Mouse (Mus musculus): ENCODE measurements around the gene Gria4.
"Not testable (repeated sequence)": the region's sequence is repeated elsewhere in the genome, so short reads cannot be mapped to it uniquely, and the experiment has no call there.

Gria4 gene

DNA sequence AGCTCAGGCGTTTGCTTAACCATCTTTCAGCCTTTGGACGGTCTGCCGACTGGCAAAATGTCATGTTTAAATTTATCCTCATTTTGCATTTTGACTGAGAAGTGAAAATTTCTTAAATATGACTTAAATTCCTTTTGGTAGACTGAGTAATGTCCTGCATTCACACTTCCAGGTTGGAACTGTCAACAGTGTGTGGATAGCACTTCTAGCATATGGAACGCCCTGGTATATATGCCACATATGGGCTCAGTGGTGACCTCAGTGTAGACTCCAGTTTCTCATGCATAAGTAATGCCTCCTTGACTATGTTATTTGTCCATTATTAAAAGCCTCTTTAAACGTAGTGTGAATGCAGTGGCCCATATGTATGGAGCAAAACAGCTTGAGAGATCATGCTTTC is 222.4 kb downstream of the Gria4 start:
- in situ Hi-C loops (cut with MboI, MseI), result no loop called here

DNA sequence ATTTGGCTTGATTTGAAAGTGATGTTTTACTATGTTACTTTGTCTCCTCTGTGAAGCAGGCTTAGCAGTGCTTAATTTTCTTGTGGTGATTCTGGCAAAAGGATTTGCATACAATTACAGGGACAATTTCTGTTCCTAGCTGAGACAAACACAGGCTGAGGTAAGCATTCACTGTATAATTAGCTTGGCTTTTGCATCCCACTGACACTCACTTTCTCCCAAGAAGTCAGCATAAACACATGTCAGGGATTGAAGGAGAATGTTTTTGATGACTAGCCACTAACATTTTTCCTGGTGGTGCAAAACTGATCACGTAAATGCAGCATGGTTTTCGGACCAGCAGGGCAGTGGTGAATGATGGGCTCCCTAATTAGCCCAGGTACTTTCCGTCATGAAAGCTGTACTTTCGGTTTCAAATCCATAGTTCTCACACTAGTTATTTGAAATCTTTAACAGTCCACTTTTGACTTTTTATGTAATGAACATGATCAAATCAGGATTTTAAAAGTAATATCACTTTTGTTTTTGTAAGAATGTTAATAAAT is 240.5 kb downstream of the Gria4 start:
- in situ Hi-C loops (cut with MboI, MseI), result no loop called here

DNA sequence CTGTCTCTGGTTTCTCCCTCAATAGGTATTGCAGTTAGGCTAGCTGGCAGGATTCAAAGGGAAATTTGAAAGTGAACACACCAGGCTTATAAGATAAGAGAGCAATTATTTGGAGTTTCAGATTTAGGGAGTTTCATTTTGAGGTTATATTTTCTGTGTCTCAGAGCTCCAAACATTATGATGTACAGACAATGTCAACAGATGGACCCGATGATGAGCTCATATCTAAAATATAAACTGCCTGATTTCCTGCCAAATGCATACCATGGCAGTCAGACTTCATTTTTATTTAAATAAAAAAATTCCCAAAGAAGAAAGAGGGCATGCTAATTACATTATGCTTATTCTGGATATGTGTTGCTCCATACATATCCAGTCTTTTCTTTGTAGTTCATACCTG is 256.8 kb downstream of the Gria4 start:
- in situ Hi-C loops (cut with MboI, MseI), result no loop called here

DNA sequence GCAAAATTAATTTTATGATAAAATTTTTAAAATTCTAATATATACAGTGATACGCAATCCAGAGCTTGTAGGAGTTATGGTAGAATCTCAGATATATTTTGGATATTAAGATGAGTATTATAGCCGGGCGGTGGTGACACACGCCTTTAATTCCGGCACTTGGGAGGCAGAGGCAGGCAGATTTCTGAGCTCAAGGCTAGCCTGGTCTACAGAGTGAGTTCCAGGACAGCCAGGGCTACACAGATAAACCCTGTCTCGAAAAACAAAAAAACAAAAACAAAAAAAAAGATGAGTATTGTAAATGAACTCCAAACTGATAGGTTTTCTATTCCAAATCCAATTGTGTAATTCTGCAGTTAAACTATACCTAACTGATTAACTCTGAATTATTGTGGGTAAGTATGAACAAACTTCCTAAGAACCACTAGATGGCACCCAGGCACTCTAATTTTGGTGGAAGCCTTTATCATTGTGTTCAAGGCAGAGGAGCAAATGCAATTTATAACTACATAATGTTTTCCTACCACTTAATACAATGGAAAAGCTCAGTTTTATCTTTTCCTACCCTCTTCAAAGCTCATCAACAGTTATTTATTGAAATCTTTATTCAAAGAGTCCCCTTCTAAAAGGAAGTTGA is 259.4 kb downstream of the Gria4 start:
- in situ Hi-C loops (cut with MboI, MseI), result no loop called here

DNA sequence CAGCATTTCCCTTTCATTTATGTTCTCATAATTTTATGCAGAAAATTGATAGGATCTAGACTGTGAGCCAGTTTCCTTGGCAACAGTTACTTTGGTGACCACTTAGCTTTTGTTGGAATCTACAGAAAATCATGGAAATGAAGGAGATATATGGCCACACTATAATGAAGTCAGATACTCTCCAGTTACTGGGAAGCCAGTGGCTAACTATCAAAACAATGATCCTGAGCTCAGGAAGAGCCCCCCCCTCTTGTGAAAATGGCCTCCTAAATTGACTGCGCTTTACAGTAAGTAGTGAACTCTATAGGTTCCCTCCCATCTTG is 281.5 kb downstream of the Gria4 start:
- in situ Hi-C loops (cut with MboI, MseI), result no loop called here

DNA sequence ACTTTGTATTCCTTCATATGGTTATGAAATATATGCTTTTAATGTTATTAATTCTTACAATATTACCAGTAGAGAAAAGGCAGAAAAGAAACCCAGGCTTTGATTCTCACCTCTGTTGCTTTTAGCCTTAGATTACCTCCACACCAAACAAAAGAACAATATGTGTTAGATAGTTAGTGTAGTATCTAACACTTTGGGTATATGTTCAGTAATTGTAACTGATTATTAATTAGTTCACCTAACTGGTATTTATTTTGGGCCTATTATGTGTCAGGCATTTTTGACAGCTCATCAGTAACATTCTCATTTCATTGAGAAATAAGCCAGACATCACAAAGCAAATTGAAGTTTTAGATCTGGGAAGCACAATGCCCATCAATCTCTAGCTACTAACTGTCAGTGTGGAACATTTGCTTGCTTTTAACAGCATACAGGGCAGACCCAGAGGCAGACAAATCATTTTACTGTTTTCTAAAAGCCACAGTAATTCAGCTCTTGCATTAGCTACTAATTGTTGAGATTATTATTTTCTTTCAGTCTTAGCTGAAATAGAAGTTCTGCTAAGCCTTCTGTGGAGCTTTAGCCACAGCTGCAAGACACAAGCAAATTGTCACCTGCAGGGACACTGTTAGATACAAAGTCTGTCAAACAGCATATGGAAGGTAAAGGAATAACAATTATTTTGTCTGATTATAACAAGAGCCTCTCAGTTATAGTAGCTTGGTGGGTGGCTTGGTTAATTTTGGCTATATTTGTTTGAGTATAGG is 282.1 kb downstream of the Gria4 start:
- in situ Hi-C loops (cut with MboI, MseI), result no loop called here

DNA sequence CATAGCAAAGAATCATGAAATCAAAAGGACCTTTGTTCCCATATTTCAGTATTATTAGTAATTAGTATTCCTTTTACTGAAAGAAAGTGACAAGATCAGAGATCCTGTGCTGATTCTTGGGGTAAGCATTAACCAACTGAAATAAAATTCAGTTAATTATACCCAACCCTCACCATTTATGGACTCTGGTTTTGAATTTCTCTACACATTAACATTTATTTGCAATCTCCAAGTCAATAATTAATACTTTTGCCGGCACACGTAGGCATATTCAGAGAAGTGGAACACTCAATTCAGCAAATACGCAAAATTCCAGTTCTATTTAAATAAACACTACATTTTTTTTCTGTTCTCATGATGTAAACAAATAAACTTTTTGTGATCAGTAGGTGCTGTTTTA is 289.9 kb downstream of the Gria4 start:
- in situ Hi-C loops (cut with MboI, MseI), result no loop called here

DNA sequence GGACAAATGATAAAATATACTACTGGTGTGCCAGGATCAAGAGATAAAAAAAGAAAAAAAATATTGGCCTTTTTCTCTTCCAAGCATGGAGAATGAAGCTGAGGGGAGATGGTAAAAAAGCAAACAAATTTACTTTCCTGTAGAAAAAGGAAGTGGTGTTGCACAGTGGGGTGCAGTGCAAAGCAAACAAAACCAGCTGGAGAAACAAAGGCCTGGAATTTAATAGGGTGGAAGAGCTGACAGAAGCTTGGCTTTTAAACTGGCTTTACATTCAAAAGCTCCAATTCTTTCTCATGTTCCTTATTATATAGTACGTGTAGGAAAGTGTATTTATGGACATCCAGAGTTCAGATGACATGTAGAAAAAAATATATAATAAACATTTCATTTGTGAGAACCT is 290.9 kb downstream of the Gria4 start:
- in situ Hi-C loops (cut with MboI, MseI), result no loop called here

DNA sequence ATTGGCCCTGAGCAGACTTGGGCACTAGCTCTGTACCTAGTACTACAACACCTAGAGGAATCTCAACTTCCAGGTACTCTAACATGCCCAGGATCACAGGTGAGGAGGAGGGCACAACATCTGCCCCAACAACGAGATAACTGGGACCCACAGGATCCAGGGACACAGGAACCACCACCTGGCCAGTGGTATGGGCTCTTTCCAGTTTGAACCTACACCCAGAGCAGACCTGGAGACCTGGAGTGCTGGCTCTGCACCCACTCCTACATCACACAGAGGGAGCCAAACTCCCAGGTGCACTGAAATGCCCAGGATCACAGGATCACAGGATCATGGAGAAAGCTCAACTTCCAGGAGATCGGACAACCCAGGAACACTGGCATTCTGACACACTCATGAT is 309.6 kb downstream of the Gria4 start:
- in situ Hi-C loops (cut with MboI, MseI), result no loop called here

DNA sequence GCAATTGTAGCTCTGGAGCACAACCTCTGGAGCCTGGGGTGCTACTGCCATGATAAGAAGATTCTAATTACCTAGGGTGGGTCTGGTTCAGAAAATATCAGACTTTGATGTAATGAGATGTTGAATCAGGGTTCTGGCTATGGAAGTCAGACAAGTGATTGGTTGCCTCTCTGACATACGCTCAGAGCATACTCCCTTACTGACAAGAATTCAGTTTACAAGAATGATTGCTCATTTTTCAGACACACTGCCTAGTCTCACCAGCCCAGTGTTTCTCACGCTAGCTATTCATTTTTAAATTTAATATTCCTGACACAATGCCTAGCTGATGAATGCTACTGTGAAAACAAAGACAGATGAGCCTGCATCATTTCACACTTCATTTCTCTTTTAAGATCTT is 311.5 kb downstream of the Gria4 start:
- in situ Hi-C loops (cut with MboI, MseI), result no loop called here

DNA sequence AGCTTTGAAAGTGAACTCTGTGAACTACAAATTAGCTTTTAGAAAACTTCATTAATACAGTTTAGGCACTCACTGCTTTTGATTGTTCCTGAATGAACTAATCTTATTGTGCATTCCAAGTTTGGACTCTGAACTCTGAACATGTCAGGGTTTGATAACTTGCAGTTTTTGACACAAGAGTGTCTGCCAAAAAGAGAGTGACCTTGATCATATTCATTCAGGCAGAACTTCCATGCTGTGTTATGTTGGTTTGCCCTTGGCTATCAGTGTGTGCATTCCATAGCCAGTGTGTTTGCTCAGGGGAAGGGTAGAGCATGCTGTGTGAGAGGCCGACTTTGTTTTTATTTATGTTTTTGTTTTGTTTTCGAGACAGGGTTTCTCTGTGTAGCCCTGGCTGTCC is 325.2 kb downstream of the Gria4 start:
- in situ Hi-C loops (cut with MboI, MseI), result loop anchor here (5.0 kb wide), 1 partner anchor 518 kb away; no protein-coding TSS in a partner anchor

DNA sequence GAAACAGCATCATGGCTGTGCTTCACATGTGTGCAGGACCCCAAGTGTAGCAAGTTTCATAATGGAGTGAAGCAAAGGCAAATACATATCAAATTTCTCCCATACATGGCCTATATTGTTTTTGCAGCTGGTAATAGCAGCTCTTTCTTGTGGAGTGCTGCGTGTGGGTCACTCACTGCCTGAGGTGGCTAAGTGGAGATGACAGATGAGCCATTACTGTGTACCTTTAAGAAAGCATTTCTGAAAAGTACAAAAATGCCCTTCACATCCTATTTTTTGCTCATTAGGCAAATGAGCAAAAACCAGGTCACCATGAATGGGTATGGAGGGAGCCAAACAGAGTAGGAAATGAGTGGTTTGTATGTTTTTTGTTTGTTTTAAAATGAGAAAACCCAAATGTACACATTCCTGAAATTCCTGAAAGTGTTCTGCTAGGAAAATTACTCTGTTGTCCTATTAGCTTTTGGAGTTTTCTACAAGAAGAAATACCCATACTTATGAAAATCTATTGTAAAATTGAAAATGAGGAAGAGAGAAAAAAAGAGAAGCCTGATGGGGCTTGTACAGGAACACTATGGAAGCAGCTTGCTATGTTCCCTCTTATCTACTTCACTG is 336.5 kb downstream of the Gria4 start:
- in situ Hi-C loops (cut with MboI, MseI), result no loop called here

DNA sequence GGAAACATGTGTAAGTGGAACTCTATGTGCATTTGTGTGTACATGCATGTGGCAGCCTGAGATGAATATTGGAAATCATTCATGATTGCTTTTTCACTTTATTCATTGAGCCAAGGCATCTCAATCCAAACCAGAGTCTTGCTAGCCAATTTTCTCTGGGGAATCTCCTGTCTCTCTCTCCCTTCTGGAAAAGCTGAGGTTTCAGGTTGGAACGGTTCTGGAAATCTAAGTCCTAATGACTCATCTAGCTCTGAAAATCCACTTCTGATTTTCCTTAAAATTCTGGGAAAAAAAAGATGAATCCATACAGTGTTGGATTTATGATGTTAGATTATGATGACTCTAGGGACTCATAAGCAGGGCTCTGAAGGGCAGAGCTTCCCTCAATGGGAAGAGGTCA is 337.8 kb downstream of the Gria4 start:
- in situ Hi-C loops (cut with MboI, MseI), result no loop called here

DNA sequence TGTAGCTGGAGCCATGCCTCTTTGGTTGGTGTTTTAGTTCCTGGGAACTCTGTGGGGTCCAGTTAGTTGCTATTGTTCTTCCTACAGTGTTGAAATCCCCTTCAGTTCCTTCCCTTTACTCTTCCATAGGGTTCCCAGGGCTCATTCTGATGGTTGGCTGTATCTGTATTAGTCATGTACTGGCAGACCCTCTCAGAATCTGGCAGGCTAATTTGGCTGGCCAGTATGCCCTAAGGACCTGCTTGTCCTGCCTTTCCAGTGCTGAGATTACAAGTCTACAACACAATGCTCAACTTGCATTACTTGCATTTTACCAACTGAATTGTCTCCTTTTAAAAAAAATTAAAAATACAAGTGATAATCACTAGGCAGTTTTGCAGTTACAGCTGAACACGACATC is 338.4 kb downstream of the Gria4 start:
- in situ Hi-C loops (cut with MboI, MseI), result no loop called here

DNA sequence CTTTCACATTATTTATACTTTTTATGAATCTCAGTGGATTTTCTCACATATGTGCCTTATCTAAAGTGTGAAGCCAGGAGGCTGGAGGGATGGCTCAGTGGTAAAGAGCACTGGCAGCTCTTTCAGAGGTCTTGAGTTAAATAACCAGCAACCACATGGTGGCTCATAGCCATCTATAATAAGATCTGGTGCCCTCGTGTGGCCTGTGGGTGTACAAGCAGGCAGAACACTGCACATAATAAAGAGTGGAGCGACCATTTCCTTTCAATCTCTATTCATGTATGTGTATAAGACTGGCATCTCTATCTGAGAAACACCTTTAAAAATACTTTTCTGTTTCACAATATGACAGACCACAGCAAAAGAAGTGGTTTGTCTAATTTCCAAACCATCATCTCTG is 353.1 kb downstream of the Gria4 start:
- in situ Hi-C loops (cut with MboI, MseI), result no loop called here

DNA sequence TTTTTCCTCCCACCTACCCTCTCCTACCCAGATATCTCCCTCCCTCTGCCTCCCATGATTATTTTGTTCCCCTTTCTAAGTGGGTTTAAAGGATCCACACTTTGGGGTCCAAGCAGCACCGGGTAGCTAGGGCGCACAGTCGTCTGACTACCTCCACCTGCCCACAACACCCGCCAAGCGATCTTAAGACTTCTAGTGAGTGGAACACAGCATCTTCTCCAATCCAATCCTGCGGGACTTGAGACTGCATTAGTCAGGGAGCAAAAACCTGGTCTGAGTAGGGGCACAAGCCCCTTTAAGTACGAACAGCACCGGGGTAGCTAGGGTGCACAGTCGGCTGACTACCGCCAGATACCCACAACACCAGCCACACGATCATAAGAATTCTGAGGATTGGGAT is 395.2 kb downstream of the Gria4 start:
- in situ Hi-C loops (cut with MboI, MseI), result not testable (repeated sequence)

DNA sequence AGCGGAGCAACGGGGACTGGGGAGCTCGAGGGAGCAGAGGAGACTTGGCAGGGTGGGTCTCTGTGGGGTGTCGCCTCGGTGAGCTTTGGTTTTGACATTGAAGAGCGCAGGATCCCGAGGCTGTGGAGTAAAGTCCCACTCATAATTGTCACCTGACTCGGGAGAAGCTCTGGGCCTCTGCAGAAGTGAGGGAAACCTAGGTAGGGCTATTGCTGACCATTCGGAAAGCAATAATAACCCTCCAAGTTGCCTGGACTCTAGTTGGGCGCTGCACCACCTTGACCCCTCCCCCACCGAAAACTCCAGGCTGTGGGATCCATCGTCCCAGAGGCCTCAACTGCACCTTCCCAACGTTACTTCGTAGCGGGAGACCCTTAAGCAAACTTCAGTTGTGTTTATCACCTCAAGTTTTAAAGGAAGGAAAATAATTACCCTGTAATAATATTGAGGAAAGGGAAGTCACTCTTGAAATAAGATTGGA is 419.4 kb downstream of the Gria4 start:
- in situ Hi-C loops (cut with MboI, MseI), result loop anchor here (5.0 kb wide), 1 partner anchor 69 kb away; the partner anchor contains the start of genes Aasdhppt and Kbtbd3

DNA sequence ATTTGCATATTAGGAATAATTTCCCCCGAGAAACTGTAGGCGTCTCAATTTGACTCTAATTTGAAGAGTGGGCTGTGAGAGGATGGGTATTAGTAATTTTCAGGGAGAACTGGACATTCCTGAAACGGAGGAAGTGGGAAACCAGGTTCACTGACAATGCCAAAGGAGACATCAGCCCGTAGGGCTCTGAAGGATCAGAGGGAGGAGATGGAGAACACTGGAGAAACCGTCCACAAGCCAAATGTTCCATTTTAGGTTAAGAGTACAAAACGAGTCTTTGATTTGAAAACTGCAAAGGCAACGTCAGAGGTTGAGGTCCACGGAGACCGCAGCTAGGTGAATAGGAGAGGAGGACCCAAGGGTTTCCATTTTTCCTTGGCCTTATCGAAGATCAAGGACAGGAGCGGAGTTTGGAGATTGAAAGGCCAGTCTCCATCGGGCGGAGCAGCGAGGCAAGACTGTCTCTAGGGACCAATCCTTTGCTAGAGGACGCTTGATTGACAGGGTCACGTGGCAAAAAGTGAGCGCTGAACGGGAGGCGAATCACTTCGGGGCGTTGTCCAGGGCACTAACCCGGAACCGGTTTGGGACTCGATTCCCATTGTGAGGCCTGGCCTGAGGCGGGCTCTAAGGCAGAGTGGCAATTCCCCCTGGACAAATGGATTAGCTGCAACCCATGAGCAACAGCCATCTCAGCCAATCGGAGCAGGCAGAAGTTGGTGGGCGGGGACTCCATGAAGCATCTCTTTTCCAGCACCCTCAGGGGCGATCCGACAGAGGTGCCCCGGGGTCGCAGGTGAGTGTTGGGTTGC is 420.0 kb downstream of the Gria4 start, which contains the start of gene Msantd4:
Msantd4 (plus strand) TSS at position 735 of the 812 bp plus-strand sequence.
- in situ Hi-C loops (cut with MboI, MseI), result loop anchor here (5.0 kb wide), 1 partner anchor 69 kb away; the partner anchor contains the start of genes Aasdhppt and Kbtbd3

Measured in regulatory T cell (primary cell).